Mouse (Mus musculus) ES-Bruce4 (cell line): ENCODE results near the gene Gm10160. TPM values are rescaled to one million over a fixed set of nuclear protein-coding genes. Genes with fewer than 3 reads are reported as not detected.

Experiments
- H3K27ac ChIP-seq: 2 replicates; pipeline ENCODE4 v1.5.1; 2012; ENCODE audit warnings: low read length, inconsistent platforms; ENCODE audit not compliant: insufficient read depth
- H3K27me3 ChIP-seq: 2 replicates; pipeline ENCODE4 v1.6.1; 2012; ENCODE audit warnings: mild to moderate bottlenecking, low read length, inconsistent platforms; ENCODE audit not compliant: control insufficient read depth, poor library complexity, insufficient read depth, severe bottlenecking
- H3K36me3 ChIP-seq: 2 replicates; pipeline ENCODE4 v1.6.1; 2012; ENCODE audit warnings: inconsistent platforms, mild to moderate bottlenecking, low read length, moderate library complexity; ENCODE audit not compliant: control insufficient read depth, poor library complexity, insufficient read depth, severe bottlenecking
- H3K4me1 ChIP-seq: one replicate; pipeline ENCODE4 v1.8.1; 2011; ENCODE audit warnings: low read length; ENCODE audit not compliant: control insufficient read depth, insufficient read depth
- H3K4me3 ChIP-seq: 2 replicates; pipeline ENCODE4 v1.5.1; 2011; ENCODE audit warnings: low read depth, mild to moderate bottlenecking, low read length
- H3K9ac ChIP-seq: 2 replicates; pipeline ENCODE4 v1.6.1; 2012; ENCODE audit warnings: low read depth, mild to moderate bottlenecking, inconsistent platforms; ENCODE audit not compliant: poor library complexity, severe bottlenecking
- H3K9me3 ChIP-seq: replicated peaks from 2 replicates; pipeline ENCODE4 v1.6.1; 2012; ENCODE audit warnings: mild to moderate bottlenecking, low read length, inconsistent platforms; ENCODE audit not compliant: control insufficient read depth, poor library complexity, insufficient read depth, severe bottlenecking
- CTCF ChIP-seq: IDR thresholded peaks from one replicate; pipeline ENCODE4 v1.8.1; 2011; ENCODE audit warnings: low read depth, low read length
- EP300 ChIP-seq: IDR thresholded peaks from 2 replicates; pipeline ENCODE4 v1.6.1; 2011; ENCODE audit warnings: low read depth, low read length; ENCODE audit not compliant: insufficient read depth
- POLR2A ChIP-seq: IDR thresholded peaks from one replicate; pipeline ENCODE4 v1.8.1; 2011; ENCODE audit warnings: low read length; ENCODE audit not compliant: insufficient read depth
- polyA plus RNA-seq: library from polyadenylated mRNA; stranded (reverse); fragments of >200 nt; gene quantifications from 2 replicates; pipeline ENCODE4 v1.2.4, GENCODE M21; 2011; ENCODE audit warnings: low read depth; ENCODE audit not compliant: missing spikeins, insufficient read depth, insufficient read length

Gene Gm10160
- polyA plus RNA-seq, 1 experiment, result not detected

- Histone ChIP-seq H3K4me3 (no peak overlapping the region), H3K9me3 (no peaks in the 10 kb centered on the region), H3K27ac (no peak overlapping the region), H3K36me3 (no peaks in the 10 kb centered on the region), H3K9ac (no peak overlapping the region), H3K4me1 (no peaks in the 10 kb centered on the region), H3K27me3 (no peaks in the 10 kb centered on the region)
- TF ChIP-seq POLR2A (no peak), EP300 (no peak), CTCF (no peak)
These were observed 25.2 kb upstream of the Gm10160 start for GRCm38 (mm10) chr7:81880797-81881196.

GRCm38 (mm10) chr7:81880286-81880685, 24.7 kb upstream of the Gm10160 start:
- H3K27me3 ChIP-seq, result no peaks in the 10 kb centered on the region
- H3K4me1 ChIP-seq, result no peaks in the 10 kb centered on the region
- H3K27ac ChIP-seq, result no peak overlapping the region
- H3K9me3 ChIP-seq, result no peaks in the 10 kb centered on the region
- H3K4me3 ChIP-seq, result no peak overlapping the region
- no peak overlapping the region for H3K9ac ChIP-seq
- TF ChIP-seq POLR2A (no peak), CTCF (no peak), EP300 (no peak)
- no peaks in the 10 kb centered on the region for H3K36me3 ChIP-seq

DNA sequence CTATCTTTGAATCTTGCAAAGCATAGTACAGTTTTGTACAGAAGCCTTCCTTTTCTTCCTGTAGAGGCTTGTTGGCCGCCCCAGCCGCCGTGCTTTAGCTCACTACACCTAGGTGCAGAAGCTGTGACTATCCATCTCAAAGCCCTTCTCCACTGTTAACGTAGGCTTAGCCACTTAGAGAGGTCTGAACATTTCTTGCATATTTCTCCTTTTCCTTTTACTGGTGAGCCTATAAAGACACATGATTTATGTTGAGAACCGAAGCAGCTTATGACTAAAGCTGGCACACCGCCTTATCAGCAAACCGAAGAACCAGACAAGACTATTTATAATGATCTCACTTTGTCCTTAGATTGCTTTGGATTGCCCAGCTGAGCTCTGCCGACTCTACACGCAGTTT, 19.8 kb upstream of the Gm10160 start:
- H3K4me3 ChIP-seq, result no peak overlapping the region
- no peak overlapping the region for H3K27ac ChIP-seq
- H3K36me3 ChIP-seq, result no peaks in the 10 kb centered on the region
- H3K4me1 ChIP-seq, result no peaks in the 10 kb centered on the region
- no peak overlapping the region for H3K9ac ChIP-seq
- TF ChIP-seq EP300 (no peak), CTCF (no peak), POLR2A (no peak)
- no peaks in the 10 kb centered on the region for H3K9me3 ChIP-seq
- H3K27me3 ChIP-seq, result no peaks in the 10 kb centered on the region

GRCm38 (mm10) chr7:81874636-81875035, 19.0 kb upstream of the Gm10160 start:
- Histone ChIP-seq H3K36me3 (no peaks in the 10 kb centered on the region), H3K4me3 (no peak overlapping the region), H3K27me3 (no peaks in the 10 kb centered on the region), H3K27ac (no peak overlapping the region), H3K9me3 (no peaks in the 10 kb centered on the region), H3K9ac (no peak overlapping the region), H3K4me1 (no peaks in the 10 kb centered on the region)
- TF ChIP-seq CTCF (no peak), EP300 (no peak), POLR2A (no peak)

GRCm38 (mm10) chr7:81873807-81874206, 18.2 kb upstream of the Gm10160 start:
- Histone ChIP-seq H3K27me3 (no peaks in the 10 kb centered on the region), H3K4me3 (no peak overlapping the region), H3K9me3 (no peaks in the 10 kb centered on the region), H3K27ac (no peak overlapping the region), H3K9ac (no peak overlapping the region), H3K36me3 (no peaks in the 10 kb centered on the region), H3K4me1 (no peaks in the 10 kb centered on the region)
- TF ChIP-seq CTCF, result no peak
- no peak for TF ChIP-seq POLR2A
- TF ChIP-seq EP300, result no peak

- H3K27me3 ChIP-seq, result no peaks in the 10 kb centered on the region
- H3K36me3 ChIP-seq, result no peaks in the 10 kb centered on the region
- H3K9ac ChIP-seq, result no peak overlapping the region
- TF ChIP-seq POLR2A (no peak), CTCF (no peak), EP300 (no peak)
- no peak overlapping the region for H3K4me3 ChIP-seq
- no peak overlapping the region for H3K27ac ChIP-seq
- H3K4me1 ChIP-seq, result no peaks in the 10 kb centered on the region
- no peaks in the 10 kb centered on the region for H3K9me3 ChIP-seq
These were observed 17.0 kb upstream of the Gm10160 start for GRCm38 (mm10) chr7:81872493-81873013.
